Mouse (Mus musculus) heart, embryonic 15.5 days (tissue): ENCODE data around the gene Otx2. TPM values are rescaled to one million over a fixed set of nuclear protein-coding genes. Genes with fewer than 3 reads are reported as not detected.
A peak's percentile ranks its signal among the peaks of the same experiment; 100 is the strongest.

Source experiments
- ATAC-seq: fragments of 200-750 bp; cut with Nextera tagmentation; replicated peaks from 2 replicates; pipeline ENCODE4 v1.8.0; 2017; ENCODE audit warnings: low read depth, moderate TSS enrichment; ENCODE audit not compliant: insufficient number of reproducible peaks, insufficient read depth, low FRiP score
- H3K27ac ChIP-seq: fragments of 300-500 bp; sonication (generic); 2 replicates; pipeline ENCODE4 v1.5.1; 2015; ENCODE audit warnings: mild to moderate bottlenecking, inconsistent platforms
- H3K27me3 ChIP-seq: fragments of 300-500 bp; sonication (generic); 2 replicates; pipeline ENCODE4 v1.6.1; 2015; ENCODE audit warnings: inconsistent platforms
- H3K36me3 ChIP-seq: fragments of 300-500 bp; sonication (generic); 2 replicates; pipeline ENCODE4 v1.6.1; 2015; ENCODE audit warnings: mild to moderate bottlenecking, inconsistent platforms
- H3K4me1 ChIP-seq: fragments of 300-500 bp; sonication (generic); replicated peaks from 2 replicates; pipeline ENCODE4 v1.6.1; 2015; ENCODE audit warnings: inconsistent platforms
- H3K4me2 ChIP-seq: fragments of 300-500 bp; sonication (generic); 2 replicates; pipeline ENCODE4 v1.6.1; 2015; ENCODE audit warnings: inconsistent platforms, mild to moderate bottlenecking, moderate library complexity
- H3K4me3 ChIP-seq: fragments of 300-500 bp; sonication (generic); 2 replicates; pipeline ENCODE4 v1.5.1; 2015; ENCODE audit warnings: mild to moderate bottlenecking, inconsistent platforms
- H3K9ac ChIP-seq: fragments of 300-500 bp; sonication (generic); 2 replicates; pipeline ENCODE4 v1.6.1; 2015; ENCODE audit warnings: mild to moderate bottlenecking, inconsistent platforms
- H3K9me3 ChIP-seq: fragments of 300-500 bp; sonication (generic); replicated peaks from 2 replicates; pipeline ENCODE4 v1.6.1; 2016; ENCODE audit warnings: inconsistent platforms
- WGBS: fragments of 180-500 bp; shearing (Covaris S2); methylation state at CpG from one replicate; pipeline ENCODE4 v1.1.7; 2015; ENCODE audit warnings: mixed read lengths; 5-methylcytosine and 5-hydroxymethylcytosine counted together
- polyA plus RNA-seq: library from polyadenylated mRNA; unstranded; fragments of >200 nt; fragmentation: Nextera tagmentation; extraction: Ambion mirVana; gene quantifications from 2 replicates; pipeline ENCODE4 v1.2.1, GENCODE M21; 2015

Gene Otx2
- polyA plus RNA-seq = not detected in 2 replicates

DNA sequence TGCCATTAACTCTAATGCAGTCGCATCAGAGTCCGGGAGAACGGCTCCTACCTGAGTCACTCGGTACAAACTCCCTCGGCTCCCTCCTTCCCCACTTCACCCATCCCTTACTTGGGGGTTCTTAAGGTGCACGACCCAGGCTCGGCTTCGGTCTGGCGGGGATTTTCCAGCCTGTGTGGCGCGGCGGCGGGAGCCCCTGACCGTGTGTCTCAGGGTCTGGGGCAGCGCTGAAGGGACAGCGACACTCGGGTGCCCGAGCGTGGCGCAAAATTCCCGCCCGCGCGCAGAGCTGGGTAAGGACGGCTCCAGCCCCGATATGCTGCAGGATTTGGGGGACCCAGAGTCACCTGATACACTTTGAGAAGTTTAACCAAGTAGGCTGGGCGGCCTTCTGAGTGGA, at the start of gene Otx2:
TSS of gene Otx2 (minus strand) at position 279 of the 400 bp plus-strand sequence.
- Histone ChIP-seq H3K27ac (no peak within 1 kb of the TSS), H3K4me1 (peaks cover 16% of the 10 kb centered on the region), H3K4me3 (peak within 1 kb of the TSS; percentile 7; the same call in 1 of the 2 replicates), H3K9me3 (no peaks in the 10 kb centered on the region), H3K4me2 (0 out of 2 replicates have a peak within 1 kb of the TSS, but pooled peaks have one; percentile 13), H3K27me3 (peaks cover 97% of the 10 kb centered on the region), H3K9ac (no peak within 1 kb of the TSS), H3K36me3 (no peaks in the 10 kb centered on the region)
- 1% methylated on average over 27 of the region's 27 CpGs for WGBS
- no peak for ATAC-seq

DNA sequence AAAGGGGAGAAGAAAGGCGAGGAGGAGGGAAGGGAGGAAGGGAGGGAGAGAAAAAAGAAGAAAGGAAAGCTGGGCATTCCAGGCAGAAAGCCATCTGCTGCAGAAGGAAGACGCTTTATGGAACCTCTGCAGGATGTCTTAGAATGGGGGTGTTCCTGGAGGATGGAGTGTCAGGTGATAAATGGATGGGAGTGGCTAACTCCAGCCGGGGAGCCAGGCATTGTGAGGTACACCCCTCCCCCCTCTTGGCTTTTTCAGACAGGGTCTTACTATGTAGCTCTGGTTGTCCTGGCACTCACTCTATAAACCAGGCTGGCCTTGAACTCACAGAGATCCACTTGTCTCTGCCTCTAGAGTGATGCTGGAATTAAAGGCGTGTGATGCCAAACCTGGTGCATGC, 49.1 kb upstream of the Otx2 start:
- Histone ChIP-seq H3K4me3 (no peak overlapping the region), H3K27ac (no peak overlapping the region), H3K4me1 (no peaks in the 10 kb centered on the region), H3K4me2 (no peak overlapping the region), H3K36me3 (no peaks in the 10 kb centered on the region), H3K27me3 (no peaks in the 10 kb centered on the region), H3K9me3 (no peaks in the 10 kb centered on the region), H3K9ac (no peak overlapping the region)
- ATAC-seq = no peak
- 47% methylated on average over 4 of the region's 4 CpGs for WGBS

DNA sequence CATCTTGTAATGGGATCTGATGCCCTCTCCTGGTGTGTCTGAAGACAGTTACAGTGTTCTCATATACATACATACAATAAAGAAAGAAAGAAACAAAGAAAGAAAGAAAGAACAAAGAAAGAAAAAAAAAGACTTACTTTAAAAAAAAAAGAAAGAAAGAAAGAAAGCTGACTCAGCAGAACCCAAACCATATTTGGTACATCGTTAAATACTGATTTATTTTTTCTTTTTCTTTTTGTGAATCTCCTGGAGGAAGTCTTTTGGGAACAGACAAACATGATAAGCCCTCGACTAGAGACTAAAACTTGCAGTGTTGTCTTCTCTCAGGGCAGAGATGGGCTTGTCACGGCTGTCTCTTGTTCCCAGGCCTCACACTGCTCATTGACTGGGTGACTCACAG, 45.7 kb upstream of the Otx2 start:
- WGBS = 65% methylated on average over 3 of the region's 3 CpGs
- H3K27me3 ChIP-seq = no peaks in the 10 kb centered on the region
- ATAC-seq = no peak

DNA sequence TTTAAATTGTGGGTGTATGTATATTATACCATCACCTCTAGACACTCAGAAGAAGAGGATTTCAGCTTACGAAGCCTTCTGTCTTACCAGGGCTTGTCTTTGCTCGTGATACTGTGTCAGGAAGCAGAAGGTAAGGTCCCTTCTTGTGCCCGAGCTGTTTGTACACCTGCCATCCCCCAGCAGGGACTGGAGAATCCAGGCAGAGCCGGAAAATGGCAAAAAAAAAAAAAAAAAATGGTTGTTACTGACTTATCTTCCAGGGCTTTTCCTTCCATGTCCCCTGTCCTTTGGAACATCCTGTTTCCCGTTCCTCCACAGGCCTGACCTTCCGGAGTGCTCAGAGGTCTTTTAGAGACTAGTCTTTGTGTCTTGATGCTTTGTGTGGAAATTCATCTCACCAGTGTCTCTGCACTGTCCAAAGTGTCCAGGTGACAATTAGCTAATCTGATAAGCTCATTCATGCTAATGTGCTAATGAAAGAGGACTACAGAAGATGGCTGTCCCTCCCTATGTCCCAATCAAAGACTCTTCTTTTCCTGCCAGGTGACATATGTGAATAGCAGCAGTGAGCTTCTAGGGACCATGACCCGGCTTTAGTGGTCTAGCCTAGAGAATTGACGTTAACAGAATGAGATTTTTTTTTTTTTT, 44.1 kb upstream of the Otx2 start:
- H3K27ac ChIP-seq = no peak overlapping the region
- ATAC-seq = no peak
- H3K36me3 ChIP-seq = no peaks in the 10 kb centered on the region
- H3K4me2 ChIP-seq = no peak overlapping the region
- H3K9me3 ChIP-seq = no peaks in the 10 kb centered on the region
- WGBS = 68% methylated on average over 8 of the region's 8 CpGs
- H3K4me1 ChIP-seq = no peaks in the 10 kb centered on the region
- no peaks in the 10 kb centered on the region for H3K27me3 ChIP-seq
- H3K9ac ChIP-seq = no peak overlapping the region
- no peak overlapping the region for H3K4me3 ChIP-seq

More for the DNA sequence above, 45.7 kb upstream of the Otx2 start:
- H3K9ac ChIP-seq = no peak overlapping the region
- no peaks in the 10 kb centered on the region for H3K36me3 ChIP-seq
- no peak overlapping the region for H3K4me2 ChIP-seq
- no peak overlapping the region for H3K4me3 ChIP-seq
- H3K4me1 ChIP-seq = no peaks in the 10 kb centered on the region
- no peaks in the 10 kb centered on the region for H3K9me3 ChIP-seq
- H3K27ac ChIP-seq = no peak overlapping the region

DNA sequence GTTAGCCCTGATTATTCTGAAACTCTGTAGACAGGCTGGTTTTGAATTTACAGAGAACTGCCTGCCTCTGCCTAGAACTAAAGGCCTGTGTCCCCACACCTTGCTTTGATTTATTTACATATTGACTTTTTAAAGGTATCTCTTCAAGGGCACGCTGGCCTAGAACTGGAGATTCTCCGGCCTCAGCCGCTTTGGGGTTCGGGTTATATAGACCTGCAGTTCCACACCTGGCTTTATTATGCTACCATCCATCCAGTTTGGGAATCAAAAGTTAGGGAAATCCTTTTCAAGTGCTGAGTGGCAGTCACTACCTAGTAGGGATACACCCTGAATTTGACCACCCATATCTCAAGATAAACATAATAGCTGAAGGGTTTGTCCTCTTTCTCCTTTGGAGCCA, 42.8 kb upstream of the Otx2 start:
- ATAC-seq = no peak
- H3K27me3 ChIP-seq = no peaks in the 10 kb centered on the region
- no peak overlapping the region for H3K9ac ChIP-seq
- no peak overlapping the region for H3K4me3 ChIP-seq
- H3K4me2 ChIP-seq = no peak overlapping the region
- H3K4me1 ChIP-seq = no peaks in the 10 kb centered on the region
- 82% methylated on average over 4 of the region's 4 CpGs for WGBS
- H3K9me3 ChIP-seq = no peaks in the 10 kb centered on the region
- no peak overlapping the region for H3K27ac ChIP-seq
- H3K36me3 ChIP-seq = no peaks in the 10 kb centered on the region

DNA sequence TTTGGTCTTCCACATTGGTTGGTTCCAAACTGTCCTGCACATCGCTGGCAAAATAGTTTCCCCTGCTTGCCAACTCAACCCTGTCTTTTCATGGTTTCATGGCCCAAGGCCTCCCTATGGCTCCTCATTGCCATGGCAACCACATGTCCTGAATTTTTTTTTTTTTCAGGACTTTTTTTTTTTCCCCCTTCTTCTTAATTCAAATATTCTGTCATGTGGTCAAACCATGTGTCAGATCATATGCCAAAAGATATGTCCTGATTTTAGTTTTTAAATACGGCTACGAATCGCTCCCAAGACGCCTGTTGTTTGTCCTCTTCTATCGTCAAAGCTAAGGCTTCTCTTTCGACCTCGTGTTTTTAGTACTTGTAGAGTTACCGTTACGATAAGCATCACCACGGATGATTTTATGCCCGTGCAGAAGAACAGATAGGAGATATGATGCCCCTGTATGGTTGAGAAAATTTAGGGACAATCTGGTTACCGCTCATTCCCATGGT, 37.3 kb upstream of the Otx2 start:
- peaks cover 23% of the 10 kb centered on the region for H3K27me3 ChIP-seq
- H3K4me2 ChIP-seq = no peak overlapping the region
- 86% methylated on average over 13 of the region's 13 CpGs for WGBS
- no peaks in the 10 kb centered on the region for H3K36me3 ChIP-seq
- no peak overlapping the region for H3K27ac ChIP-seq
- no peak overlapping the region for H3K4me3 ChIP-seq
- H3K9ac ChIP-seq = no peak overlapping the region
- ATAC-seq = no peak
- H3K9me3 ChIP-seq = no peaks in the 10 kb centered on the region
- H3K4me1 ChIP-seq = peaks cover 6% of the 10 kb centered on the region; the same call in 1 of the 2 replicates

DNA sequence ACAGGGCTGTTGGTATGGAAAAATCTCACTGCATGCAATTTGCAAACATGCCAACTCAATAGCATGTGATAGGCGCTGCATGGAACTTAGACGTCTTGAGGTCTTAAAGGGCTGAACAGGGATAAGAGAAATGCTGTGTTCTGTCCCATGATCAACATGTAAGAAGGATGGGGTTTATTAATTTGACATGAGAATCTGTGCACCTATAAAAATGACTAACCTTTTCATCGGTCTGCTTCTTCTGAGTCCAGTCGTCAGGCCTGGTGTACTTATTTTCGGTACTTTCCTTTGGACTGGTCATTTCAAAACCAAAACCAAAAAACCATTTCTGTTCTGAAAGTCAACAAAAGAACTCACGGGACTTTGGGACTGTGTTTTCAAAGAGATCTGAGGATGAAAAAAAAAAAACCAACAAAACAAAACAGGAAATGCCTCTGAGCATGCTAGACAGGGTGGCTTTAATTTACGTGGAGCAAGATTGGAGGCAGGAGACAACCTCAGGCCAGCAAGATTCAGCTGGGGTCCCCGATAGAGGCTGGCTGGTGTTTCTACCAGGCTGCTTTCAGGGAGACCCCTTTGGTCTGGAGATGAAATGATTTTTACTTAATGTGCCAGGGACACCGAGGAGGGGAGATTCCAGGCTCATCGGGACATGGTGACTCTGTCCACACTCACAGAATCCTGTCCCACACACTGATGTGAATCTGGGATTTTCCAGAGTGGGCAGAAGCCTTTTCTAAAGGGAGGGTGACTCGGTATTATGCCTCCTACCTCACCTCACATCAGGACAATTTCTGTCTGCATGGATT, 36.6 kb upstream of the Otx2 start:
- Histone ChIP-seq H3K36me3 (no peaks in the 10 kb centered on the region), H3K4me1 (peaks cover 6% of the 10 kb centered on the region; the same call in 1 of the 2 replicates), H3K27ac (no peak overlapping the region), H3K27me3 (peaks cover 23% of the 10 kb centered on the region), H3K4me2 (peak overlapping the region; percentile 71), H3K9me3 (no peaks in the 10 kb centered on the region), H3K4me3 (peak overlapping the region; percentile 50), H3K9ac (no peak overlapping the region)
- WGBS = 57% methylated on average over 11 of the region's 11 CpGs
- ATAC-seq = no peak

DNA sequence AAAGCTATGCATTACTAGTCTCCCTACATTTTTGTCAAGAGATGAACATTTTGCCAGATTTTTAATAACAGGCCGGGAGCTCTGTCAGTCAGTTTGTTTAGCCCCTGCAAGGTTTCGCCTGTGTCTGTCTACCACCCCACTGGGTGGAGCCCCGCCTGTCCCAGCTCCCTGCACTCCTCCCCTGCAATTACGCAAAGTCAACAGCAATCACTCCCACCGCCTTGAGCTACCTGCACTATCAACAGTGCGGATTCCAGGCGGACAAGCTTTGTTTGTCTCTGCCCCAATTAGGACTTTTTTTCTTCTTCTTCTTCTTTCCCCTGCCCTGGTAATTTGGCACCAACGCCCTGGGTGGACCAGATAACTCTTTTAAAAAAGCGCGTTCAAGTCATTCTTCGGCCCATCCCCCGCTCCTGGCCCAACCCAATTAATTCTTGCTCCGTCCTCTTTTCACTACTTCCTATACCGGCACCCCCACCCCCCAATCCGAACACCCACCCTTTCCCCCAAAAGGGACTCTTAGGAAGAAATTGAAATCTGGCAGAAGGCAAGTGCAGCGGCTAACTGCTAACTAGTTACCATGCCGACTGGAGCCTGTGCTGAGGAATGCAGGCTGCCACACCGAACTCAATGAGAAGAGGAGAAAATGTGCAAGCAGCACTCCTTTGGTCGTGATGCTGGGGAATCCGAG, 35.9 kb upstream of the Otx2 start:
- no peak overlapping the region for H3K9ac ChIP-seq
- ATAC-seq = no peak
- H3K4me2 ChIP-seq = peak overlapping the region; percentile 71
- H3K27me3 ChIP-seq = peaks cover 23% of the 10 kb centered on the region
- no peak overlapping the region for H3K27ac ChIP-seq
- 3% methylated on average over 20 of the region's 20 CpGs for WGBS
- no peaks in the 10 kb centered on the region for H3K9me3 ChIP-seq
- peaks cover 6% of the 10 kb centered on the region; the same call in 1 of the 2 replicates for H3K4me1 ChIP-seq
- H3K36me3 ChIP-seq = no peaks in the 10 kb centered on the region
- H3K4me3 ChIP-seq = peak overlapping the region; percentile 50

GRCm38 (mm10) chr14:48707844-48708383, 34.3 kb upstream of the Otx2 start:
- Histone ChIP-seq H3K4me1 (peaks cover 6% of the 10 kb centered on the region; the same call in 1 of the 2 replicates), H3K9ac (no peak overlapping the region), H3K36me3 (no peaks in the 10 kb centered on the region), H3K4me3 (no peak overlapping the region), H3K4me2 (no peak overlapping the region), H3K9me3 (no peaks in the 10 kb centered on the region), H3K27ac (no peak overlapping the region), H3K27me3 (peaks cover 23% of the 10 kb centered on the region)
- no peak for ATAC-seq
- 23% methylated on average over 6 of the region's 6 CpGs for WGBS

DNA sequence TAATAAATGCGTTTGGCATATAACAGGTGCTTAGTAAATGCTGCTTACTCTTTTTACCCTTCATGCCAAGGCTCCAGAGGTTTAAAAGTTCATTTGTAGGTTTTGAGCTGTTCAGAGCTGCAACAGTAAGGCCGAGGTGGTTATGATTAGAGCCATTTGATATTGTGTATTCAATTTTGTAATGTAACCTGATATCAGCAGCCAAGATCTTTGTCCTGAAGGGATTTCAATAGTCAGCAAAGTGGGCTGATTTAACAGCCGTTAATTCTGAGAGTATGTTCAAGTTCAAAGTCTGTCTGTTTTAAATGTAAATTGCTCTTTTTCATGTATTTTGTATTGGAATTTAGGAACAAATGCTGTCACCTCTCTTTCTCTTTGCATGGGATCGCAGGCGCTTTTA, 33.8 kb upstream of the Otx2 start:
- H3K27ac ChIP-seq = no peak overlapping the region
- peaks cover 23% of the 10 kb centered on the region for H3K27me3 ChIP-seq
- ATAC-seq = no peak
- H3K9ac ChIP-seq = no peak overlapping the region
- H3K36me3 ChIP-seq = no peaks in the 10 kb centered on the region
- H3K4me3 ChIP-seq = no peak overlapping the region
- H3K4me2 ChIP-seq = no peak overlapping the region
- peaks cover 6% of the 10 kb centered on the region; the same call in 1 of the 2 replicates for H3K4me1 ChIP-seq
- 72% methylated on average over 5 of the region's 5 CpGs for WGBS
- no peaks in the 10 kb centered on the region for H3K9me3 ChIP-seq

- Histone ChIP-seq H3K36me3 (no peaks in the 10 kb centered on the region), H3K9ac (no peak overlapping the region), H3K4me3 (no peak overlapping the region), H3K4me1 (no peaks in the 10 kb centered on the region), H3K4me2 (no peak overlapping the region), H3K27ac (no peak overlapping the region), H3K9me3 (no peaks in the 10 kb centered on the region), H3K27me3 (no peaks in the 10 kb centered on the region)
- ATAC-seq = no peak
- WGBS = 47% methylated on average over 8 of the region's 8 CpGs
Observed at GRCm38 (mm10) chr14:48700790-48701370, 27.3 kb upstream of the Otx2 start.
